Mouse (Mus musculus) effector memory CD4-positive, alpha-beta T cell, adult 5 months (primary cell): ENCODE data around the gene Gpr139. TPM values are rescaled to one million over a fixed set of nuclear protein-coding genes. Genes with fewer than 3 reads are reported as not detected.

ENCODE experiments used
- polyA plus RNA-seq: library from polyadenylated mRNA; unstranded; fragments of 100-300 nt; shearing (Covaris generic); gene quantifications from one replicate; pipeline ENCODE4 v1.2.1, GENCODE M21; 2017

Gene Gpr139
- polyA plus RNA-seq, result not detected

DNA sequence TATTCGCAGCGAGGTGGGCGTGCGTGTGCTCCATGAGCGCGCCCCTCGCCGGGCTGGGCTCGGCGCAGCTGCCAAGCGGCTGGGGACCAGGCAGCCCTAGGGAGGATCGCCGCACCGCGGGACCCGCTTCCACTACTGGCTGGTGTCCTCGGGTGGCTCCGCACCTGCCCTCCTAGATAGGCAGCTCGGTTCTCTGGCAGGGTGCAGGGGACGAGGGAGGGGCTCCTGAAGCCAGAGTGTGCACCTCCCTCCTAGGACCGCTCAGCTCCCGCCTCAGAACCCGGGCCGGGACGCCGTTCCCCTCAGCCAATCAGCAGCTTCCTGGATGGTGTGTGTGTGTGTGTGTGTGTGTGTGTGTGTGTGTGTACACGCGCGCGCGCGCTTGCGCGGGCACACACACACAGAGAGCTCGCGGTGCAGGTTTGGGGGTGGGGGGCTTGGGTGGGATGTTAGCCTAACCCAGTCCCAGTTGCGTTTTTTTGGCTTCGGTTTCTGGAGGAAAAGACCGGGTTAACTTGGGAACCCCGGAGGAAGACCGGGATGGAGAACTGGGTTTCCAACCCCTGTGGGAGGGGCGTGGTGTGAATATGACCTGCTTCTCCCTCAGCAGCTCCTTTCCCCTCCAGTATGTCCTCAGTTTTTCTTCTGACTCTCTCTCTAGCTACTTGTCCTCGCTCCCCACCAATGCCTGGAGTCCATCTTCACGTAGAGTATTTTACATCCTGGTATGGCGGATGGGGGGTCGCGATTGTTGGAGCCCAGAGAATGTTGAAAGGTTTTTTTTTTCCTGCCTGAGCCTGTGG lies at the start of gene Gpr139:
Gpr139 (minus strand) TSS at position 263 of the 803 bp plus-strand sequence.

Other genes starting within 250 kb of the Gpr139 start
- not detected for gene Gprc5b, start 189.4 kb downstream of the Gpr139 start, polyA plus RNA-seq